Mouse (Mus musculus) spleen, adult 18-20 months (tissue): ENCODE measurements around the gene Actr1b.
"Not testable (repeated sequence)": the region's sequence is repeated elsewhere in the genome, so short reads cannot be mapped to it uniquely, and the experiment has no call there.

Experiments
- DNase-seq, 2 experiments: peaks; one replicate each; pipeline ENCODE4 v3.0.0; 2022; ENCODE audit warnings: mixed read lengths in 2 of 2

Gene Actr1b

DNA sequence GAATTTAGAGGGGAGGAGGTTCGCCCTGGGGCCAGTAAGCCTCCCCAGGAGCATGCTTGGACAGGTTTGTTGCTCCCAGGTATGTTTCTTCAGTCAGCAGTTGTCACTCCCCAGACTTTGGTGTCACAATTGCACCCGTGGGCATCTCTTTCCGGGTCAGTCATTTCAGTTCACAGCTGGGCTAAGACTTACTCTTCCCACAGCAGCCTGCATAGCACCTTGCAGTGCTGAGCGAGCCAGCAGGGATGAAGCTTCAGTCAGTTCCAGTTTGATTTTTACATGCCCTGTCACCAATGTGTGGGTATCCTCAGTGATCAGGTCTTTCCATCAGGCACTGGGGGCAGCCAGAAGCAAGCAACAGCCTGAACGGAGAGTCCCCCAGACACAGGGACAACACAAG, 17.2 kb downstream of the Actr1b start:
- no peak for DNase-seq

DNA sequence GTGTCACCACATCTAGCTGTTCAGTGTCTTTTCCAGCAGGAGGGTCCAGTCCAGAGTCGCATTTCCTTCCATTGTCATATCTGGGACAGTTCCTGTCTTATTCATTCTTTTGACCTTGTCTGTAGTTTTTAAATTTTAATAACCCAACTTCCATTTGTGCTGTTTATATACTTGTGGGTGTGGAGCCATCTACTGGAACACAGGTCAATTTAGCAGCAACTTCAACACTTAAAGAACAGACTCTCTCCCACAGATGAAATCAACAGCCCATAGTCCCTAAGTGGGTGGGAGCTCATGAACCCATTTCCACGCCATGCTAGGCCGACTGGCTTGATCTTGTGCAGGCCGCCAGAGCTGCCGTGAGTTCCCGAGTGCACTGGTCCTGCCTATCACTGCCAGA, 17.8 kb downstream of the Actr1b start:
- DNase-seq = no peak

DNA sequence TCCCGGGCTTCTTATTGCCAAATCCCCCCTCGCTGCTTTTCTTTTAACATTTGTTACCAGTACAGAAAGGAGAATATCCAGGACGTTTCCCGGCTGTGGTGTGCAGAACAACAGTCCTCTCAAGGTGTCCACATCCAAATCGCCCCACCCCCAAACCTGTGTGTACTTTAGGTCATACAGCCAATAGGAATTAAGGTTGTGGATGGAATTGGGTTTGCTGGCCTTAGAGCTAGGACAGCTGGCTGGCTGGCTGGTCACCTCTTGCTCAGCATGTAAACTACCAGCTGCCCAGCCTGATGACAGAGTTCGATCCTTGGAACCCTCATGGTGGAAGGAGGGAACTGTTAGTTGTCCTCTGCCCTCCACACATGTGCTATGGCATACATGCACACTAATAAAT, 19.4 kb downstream of the Actr1b start:
- DNase-seq = no peak

DNA sequence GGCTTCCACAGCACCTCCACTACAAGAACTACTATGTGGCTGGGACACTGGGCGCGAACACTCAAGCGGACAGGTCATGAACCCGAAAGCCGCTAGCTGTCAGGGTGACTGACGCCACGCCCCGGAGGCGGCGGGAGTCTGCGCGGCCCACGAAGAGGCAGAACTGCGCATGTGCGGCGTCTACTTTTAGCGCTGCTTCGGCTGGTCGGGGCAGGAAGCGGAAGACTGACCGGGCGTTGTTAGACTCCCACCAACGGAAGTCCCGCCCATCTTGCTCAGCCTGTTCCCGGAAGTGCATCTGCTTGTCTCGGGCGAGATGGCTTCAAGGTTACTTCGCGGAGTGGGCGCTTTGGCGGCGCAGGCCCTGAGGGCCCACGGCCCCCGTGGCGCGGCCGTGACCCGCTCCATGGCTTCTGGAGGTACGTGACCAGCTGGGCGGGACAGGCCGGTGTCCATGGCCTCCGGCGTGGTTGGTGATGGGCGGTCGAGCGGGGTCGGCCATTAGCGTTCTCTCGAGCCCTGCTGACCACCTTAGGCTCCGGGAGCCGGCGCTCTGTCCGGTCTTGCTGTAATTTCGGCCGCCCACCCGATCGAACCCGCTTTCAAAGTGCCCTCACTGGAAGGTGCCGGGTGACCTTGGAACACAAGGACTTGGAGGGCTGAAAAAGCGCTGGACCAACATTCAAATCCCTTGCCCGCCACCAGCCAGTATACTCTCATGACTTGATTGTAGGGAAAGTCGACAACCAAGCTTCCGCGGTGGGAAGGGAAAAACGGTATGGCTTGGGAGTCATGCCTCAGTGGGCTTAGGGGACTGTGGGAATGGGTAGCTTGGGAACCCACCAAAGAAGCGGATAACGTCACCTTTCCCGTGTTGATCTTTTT, 22.7 kb downstream of the Actr1b start, which contains the start of gene Cox5b:
Cox5b (plus strand) TSS at position 179 of the 885 bp plus-strand sequence.
- peak; percentile 93 to 94 for DNase-seq

DNA sequence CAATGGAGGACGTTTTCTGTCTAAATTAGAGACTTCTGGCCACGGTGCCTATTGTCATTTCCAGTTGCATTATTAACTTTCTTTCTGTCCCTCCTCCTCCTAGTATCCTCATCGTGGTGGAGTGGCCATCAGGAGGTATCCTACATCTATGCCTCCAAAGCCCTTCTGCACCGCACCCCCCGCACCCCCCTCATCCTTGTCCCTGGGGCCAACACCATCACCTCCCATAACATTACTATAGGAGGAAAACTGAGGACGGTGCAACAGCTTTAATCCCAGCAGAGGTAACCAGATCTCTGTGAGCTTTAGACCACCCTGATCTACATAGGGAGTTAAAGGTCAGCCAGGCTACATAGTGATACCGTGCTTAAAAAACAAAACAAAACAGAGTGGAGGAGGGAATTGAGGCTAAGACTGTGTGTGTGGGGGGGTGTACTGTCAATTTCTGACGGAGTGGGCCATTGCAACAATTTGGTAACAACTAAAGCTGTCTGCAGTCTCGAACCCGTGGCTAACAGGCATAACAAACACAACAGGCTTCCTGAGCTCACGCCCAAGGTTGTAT, 23.5 kb downstream of the Actr1b start:
- no peak for DNase-seq

DNA sequence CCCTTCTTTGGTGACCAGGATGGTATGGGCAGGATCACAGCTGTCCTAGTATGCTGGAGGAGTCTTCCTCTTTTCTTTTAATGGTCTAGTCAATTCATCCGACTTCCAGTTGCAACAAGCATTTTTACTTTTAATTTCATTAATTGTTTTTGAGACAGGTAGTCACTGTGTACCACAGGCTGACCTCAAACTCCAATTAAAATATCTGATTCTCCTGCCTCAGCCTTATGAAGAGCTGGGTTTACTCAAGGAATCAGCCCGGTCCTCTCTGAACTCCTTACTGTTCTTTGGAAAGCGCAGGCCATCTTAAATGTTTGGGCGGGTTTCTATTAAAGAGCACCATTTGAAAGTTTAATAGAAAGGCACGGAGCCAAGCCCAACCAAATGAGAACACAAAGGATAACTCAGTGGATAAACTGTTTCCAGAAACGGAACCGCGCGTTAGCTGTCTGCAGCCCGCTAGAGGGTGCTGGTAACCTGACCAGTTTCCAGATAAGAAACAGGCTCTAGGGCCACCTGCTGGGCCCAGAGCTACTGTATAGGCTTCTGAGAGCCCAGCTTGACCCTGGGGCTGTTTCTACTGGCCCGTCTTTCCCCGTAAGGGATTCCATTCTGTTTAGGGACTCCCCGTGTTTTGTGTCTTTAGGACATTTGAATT, 30.3 kb downstream of the Actr1b start:
- DNase-seq = peak; percentile 46 to 75

DNA sequence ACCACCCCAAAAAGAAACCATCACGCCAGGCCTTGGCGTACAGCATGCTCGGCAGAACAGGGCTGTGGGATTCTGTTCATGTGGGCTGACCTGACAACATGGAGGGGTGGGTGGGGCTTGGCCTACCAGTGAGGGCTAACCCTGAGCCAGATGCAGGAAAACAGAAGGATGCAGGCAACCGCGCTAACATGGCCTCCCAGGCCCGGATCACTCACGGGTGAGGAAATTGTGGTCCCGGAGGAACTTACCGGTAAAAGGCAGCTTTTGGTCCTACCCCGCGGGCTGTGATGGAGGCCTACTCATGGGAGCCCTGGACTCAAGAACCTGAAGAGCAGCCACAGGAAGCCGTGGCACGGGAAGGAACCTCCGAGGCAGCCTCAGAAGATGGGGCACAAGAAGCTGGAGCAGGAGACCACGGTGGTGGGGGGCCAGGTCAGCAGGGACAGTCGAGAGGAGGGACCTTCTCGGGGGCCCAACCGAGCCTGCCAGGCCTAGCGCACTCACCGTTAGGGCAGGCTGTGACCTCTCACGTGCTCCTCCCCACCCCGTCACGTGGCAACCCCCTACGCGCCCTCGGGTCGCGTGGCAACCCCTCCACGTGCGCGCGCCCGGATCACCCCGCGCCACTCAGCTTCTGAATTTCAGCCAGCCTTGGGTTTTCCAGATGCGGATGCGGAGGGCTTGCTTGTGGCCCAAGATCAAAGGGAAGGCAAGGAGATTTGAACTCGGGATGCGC, 31.4 kb downstream of the Actr1b start, which contains the start of gene Fam178b:
Fam178b (minus strand) TSS at position 564 of the 736 bp plus-strand sequence.
- DNase-seq = no peak

DNA sequence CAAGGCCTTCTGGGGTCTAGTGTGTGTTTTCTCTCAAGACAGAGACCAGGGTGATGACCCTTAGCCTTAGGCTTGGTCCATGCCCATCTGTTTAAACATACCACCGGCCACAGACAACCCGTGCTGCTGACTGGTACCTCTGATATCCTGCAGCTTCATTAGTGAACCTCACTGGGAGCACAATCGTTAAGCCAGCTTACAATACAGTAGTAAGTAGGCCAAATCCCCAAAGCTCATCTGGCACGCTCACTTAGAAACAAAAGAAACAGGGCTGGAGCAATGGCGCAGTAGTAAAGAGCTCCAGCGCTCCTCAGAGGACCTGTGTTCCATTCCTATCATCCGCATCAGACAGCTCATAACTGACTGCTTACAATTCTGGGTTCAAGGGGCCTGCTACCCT, 33.3 kb downstream of the Actr1b start:
- DNase-seq = no peak

DNA sequence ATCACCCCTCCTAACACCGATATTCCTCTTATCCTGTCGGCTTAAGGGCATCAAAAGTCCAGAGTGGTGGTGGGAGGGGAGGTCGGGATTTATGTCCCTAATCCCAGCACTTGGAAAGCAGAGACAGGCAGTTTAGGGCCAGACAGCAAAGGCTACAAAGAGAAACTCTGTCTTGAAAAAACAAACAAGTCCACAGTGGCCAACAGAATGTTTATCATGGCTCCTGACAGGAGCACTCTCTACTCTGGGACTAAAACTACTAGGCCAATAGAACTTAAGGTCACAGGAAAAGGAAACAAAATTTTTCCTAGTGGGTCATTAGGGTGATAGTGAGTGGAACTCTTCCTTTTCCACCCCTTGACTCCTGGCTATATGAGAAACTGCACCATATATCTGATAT, 39.3 kb downstream of the Actr1b start:
- DNase-seq = no peak

DNA sequence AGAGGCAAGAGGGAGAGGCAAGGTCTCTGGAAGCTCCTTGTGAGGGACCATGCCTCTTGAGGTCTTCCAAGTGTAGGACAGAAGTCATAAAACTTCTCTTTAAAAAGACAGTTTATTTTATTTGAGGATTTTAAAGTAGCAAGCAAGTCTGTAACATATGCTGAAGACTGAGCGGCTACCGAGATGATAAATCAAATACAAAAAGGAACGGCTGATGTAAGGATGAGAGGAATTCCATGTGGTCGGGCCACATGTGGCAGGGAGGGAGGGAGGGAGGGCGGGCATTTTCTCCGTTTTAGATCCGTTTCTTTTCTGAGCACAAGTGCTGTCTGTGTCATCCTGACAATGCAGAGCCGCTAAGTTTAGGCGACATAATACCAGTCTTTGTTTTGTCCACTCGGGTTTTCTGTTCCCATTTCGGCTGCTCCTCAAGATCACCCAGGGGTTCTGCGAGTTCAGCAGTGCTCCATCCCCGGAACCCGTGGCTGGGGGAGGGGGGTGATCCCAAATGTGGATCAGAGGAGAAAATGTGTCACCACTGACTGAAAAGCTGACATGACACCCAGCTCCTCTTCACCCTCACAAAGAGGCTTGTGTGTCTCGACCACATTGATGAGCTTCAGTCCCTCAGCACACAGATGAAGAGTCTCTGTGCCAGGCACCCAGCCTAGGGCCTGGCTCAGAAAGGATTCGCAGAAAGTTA, 41.4 kb downstream of the Actr1b start:
- DNase-seq = no peak

DNA sequence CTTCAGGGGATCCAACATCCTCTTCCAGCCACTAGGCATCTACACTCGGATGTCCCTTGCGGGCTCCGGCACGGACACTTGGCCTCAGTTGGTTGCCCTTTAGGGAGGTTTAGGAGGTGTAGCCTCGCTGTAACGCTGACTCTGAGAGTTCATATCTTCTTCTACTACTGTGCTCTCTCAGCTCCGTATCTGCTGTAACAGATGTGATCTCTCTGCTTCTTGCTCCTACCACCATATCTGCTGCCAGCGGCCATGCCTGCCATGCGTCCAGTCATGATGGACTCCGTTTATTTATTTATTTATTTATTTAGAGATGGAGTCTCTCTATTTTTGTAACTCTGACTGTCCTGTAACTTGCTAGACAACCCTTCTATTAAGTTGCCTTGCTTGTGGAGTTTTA, 43.0 kb downstream of the Actr1b start:
- DNase-seq = no peak

DNA sequence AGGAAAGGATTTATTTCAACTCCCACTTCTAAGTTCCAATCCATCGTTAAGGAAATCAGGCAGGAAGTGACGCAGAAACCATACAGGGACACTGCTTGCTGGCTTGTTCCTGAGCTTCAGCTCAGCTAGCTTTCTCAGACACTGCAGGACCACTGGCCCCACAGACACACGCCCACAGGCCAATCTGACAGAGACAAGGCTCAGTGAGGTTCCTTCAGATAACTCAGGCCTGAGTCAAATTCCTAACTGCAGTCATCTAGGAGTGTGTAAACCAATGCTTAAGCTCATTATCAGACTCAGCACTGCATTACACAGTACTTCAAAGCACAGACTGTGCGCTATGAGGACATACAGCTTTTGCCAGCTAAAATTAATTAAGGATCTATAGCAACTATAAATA, 44.0 kb downstream of the Actr1b start:
- DNase-seq = no peak

DNA sequence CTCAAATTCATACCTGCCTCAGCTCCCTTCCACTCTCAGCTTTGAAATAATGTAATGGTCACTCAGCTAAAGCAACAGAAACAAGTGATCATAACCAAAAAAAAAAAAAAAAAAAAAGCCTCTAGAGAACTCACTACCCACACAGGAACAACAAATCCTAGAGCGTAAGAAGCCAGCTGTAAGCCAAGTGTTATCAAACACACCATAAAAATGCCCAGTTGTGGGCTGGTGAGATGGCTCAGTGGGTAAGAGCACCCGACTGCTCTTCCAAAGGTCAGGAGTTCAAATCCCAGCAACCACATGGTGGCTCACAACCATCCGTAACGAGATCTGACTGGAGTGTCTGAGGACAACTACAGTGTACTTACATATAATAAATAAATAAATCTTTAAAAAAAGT, 46.2 kb downstream of the Actr1b start:
- not testable (repeated sequence) for DNase-seq

DNA sequence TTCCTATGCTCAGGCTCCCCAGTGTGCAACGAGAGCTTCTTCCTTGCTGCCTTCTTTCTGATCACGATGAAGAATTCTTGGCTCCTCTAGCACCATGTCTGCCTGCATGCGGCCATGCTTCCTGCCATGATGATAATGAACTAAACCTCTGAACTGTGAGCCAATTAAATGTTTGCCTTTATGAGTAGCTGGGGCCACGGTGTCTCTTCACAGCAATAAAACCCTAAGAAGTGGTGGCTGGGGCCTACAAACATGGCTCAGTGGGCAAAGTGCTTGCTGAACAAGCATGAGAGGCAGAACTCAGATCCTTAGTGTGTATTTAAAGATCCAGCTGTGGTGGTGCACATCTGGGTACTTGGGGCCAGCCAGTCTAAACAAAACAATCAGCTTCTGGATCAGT, 48.3 kb downstream of the Actr1b start:
- DNase-seq = no peak

DNA sequence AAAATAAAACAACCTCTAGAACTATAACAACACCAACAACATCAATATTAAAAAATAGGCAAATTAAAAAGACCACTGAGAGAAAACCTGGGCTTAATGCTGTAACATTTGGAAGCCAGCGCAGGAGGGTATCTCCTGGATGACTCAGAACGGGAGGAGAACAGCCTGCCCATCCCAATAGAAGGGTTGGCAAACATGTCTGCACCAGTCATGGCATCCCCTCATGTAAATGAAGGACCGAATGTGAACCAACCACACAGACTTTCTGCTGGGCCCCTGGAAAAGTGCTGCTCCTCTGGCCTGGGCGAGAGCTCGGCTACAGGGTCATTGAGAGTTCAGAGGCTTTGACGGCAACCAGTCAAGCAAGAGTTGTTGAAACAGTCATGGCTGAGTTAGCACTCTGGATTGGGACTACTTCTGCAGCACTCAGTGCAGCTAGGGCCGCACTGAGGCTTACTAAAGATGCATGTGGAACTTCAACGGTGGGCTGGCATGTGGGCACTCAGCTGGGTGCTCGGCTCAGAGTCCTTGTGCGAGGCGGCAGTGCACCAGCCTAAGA, 49.0 kb downstream of the Actr1b start:
- DNase-seq = no peak

DNA sequence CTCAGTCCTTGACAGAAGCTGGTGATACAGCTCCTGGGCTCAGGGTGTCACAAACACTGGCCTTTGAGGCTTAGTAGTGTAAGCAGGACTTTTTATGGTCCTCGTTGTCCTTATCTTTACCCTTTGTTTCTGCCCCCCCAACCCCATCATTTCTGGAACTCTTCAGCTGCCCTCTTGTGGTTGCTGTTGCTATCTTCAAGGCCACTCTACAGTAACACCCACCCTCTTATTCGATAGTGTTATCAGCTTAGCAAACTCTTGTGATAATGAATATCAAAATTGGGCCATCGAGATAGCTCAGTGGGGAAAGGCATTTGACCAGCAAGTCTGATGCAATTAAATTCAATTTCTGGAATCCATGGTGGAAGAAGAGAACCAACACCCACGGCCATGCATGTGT, 49.8 kb downstream of the Actr1b start:
- DNase-seq = no peak

DNA sequence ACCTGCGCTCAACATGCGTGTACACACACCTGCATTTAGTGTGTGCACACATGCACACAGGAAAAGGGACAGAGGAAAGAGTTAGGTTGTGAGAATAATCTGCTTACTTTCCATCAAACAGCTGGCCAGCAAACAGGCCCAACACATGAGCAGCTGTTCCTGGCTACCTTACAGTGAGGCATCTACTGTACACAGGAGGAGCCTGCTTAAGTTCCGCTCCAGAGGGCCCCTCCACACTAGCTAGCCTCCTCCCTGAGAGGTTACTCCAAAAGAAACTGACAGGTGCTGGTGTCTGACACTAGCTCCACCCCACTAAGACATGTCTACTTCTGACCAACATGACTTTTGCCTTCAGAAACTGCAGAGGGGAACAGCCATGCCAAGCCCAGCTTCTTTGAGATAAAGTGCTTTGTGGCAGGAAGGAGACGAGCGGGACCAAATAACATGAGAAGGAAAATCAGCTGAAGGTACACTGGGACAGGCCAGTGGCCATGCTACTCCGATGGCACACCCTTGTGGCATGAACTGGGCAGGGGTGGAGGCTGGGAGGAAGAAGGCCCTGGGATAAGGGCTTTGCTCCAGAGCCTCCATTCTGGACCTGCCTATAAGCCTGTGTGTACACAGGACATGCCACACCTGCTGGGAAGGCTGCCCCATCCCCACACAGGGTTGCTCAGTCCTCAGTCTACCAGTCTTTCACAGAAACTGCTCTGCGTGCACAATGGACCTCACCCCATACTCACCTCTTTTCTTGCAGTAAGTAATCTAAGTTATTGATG, 55.4 kb downstream of the Actr1b start:
- no peak for DNase-seq

DNA sequence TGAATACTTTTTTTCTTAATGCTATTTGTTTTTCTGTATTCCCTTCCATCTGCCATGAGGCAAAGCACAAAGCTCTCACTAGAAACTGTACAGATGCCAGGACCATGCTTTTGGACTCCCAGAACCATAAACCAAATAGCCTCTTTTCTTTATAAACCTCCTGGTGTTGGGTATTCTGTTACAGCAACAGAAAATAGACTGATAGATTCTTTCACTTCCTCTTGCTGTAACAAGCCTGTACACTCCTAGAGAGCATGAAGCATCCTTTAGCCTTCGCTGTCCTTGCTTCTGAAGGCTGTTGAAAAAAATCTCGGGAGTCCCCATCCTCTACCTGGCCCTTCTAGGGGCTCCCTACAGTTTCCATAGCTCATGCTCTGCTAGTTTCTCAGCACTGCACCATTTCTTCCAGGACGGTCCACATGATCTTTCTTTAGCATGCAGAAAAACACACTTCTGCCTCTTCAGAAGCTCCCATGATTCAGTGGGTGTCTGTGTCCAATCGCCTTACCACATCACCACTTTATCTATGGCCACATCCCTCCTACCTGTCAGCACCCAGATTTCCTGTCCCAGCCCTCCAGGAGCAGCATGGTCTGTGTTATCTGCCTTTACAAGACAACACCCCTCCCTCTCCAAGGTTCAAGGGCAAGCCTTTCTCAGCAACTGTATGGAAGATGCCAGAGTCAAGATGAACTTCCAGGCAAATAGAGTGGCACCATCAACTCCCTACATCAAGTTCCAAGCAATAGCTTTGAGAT, 56.4 kb downstream of the Actr1b start:
- no peak for DNase-seq

DNA sequence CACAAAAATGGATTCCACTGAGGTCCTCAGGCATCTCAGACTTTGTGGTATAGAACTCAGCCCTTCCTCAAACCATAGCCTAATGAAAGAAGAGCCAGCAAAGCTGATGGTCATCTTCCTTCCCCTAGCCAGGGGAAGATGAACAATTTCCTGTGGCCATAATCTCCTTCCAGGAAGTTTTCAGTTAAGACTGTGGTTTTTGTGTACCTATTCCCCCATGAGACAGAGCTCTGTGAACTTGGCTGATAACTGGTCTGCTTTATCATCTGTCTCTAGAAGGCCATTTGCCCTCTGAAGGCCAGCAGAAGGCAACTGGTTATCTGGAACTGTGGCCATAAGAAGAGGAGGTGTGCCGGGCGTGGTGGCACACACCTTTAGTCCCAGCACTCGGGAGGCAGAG, 58.0 kb downstream of the Actr1b start:
- DNase-seq = no peak

DNA sequence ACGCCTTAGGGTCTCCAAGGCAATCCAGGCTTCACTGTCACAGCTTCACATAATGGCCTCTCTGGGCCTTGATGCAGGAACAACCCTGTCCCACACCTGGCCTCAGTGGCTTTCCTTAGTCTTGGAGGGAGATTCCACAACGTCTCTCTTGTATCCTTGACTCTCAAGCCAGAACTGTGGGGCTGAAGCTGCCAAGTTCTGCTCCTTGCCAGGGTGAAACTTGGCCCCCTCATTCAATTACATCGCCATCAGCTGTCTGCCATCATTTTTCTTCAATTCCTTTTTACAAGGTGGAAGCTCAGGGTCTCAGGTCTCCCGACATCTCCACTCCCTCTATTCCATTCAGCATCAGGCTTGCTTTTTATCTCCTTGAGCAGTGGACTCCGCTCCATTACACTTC, 59.2 kb downstream of the Actr1b start:
- no peak for DNase-seq
